Mouse (Mus musculus): ENCODE results near the gene Ppp1r14b. TPM values are rescaled to one million over a fixed set of nuclear protein-coding genes. Genes with fewer than 3 reads are reported as not detected.

Ppp1r14b gene
- polyA plus RNA-seq, 1 experiment from 2014 or later, result 263 TPM

GRCm38 (mm10) chr19:6949951-6950350 lies 24.8 kb upstream of the Ppp1r14b start:
- Histone ChIP-seq H3K27me3 (no peaks in the 10 kb centered on the region), H3K36me3 (peaks cover 6% of the 10 kb centered on the region; the same call in 1 of the 2 replicates), H3K4me2 (replicated peaks) (peak overlapping the region; percentile 94), H3K9me3 (no peaks in the 10 kb centered on the region), H3K9ac (replicated peaks) (peak overlapping the region; percentile 74), H3K4me3 (peak overlapping the region; percentile 63), H3K4me1 (peaks cover 21% of the 10 kb centered on the region), H3K27ac (replicated peaks) (peak overlapping the region; percentile 95)
- 52% methylated on average over 5 of the region's 5 CpGs for WGBS
- ATAC-seq (replicated peaks), result no peak

- peak overlapping the region; percentile 74 for H3K9ac ChIP-seq (replicated peaks)
- peaks cover 3% of the 10 kb centered on the region; the same call in 1 of the 2 replicates for H3K36me3 ChIP-seq
- WGBS, result under 1% methylated on average over 28 of the region's 28 CpGs
- no peaks in the 10 kb centered on the region for H3K27me3 ChIP-seq
- H3K27ac ChIP-seq (replicated peaks), result peak overlapping the region; percentile 95
- H3K4me2 ChIP-seq (replicated peaks), result peak overlapping the region; percentile 94
- H3K4me3 ChIP-seq, result peak overlapping the region; percentile 63
- H3K4me1 ChIP-seq, result peaks cover 21% of the 10 kb centered on the region
- peak; percentile 57 for ATAC-seq (replicated peaks)
- H3K9me3 ChIP-seq, result no peaks in the 10 kb centered on the region
These were observed 24.1 kb upstream of the Ppp1r14b start for GRCm38 (mm10) chr19:6950613-6951153.

- WGBS, result under 1% methylated on average over 35 of the region's 35 CpGs
- H3K4me3 ChIP-seq, result peak overlapping the region; percentile 63
- H3K27me3 ChIP-seq, result no peaks in the 10 kb centered on the region
- H3K9ac ChIP-seq (replicated peaks), result peak overlapping the region; percentile 74
- H3K36me3 ChIP-seq, result peaks cover 2% of the 10 kb centered on the region; the same call in 1 of the 2 replicates
- H3K4me2 ChIP-seq (replicated peaks), result peak overlapping the region; percentile 94
- H3K27ac ChIP-seq (replicated peaks), result peak overlapping the region; percentile 95
- peaks cover 21% of the 10 kb centered on the region for H3K4me1 ChIP-seq
- ATAC-seq (replicated peaks), result peak; percentile 85
- H3K9me3 ChIP-seq, result no peaks in the 10 kb centered on the region
These were observed 23.3 kb upstream of the Ppp1r14b start for GRCm38 (mm10) chr19:6951381-6951968.

GRCm38 (mm10) chr19:6951994-6952711 lies 22.6 kb upstream of the Ppp1r14b start:
- Histone ChIP-seq H3K9me3 (no peaks in the 10 kb centered on the region), H3K4me3 (peak overlapping the region; percentile 63), H3K4me2 (replicated peaks) (peak overlapping the region; percentile 94), H3K27me3 (no peaks in the 10 kb centered on the region), H3K9ac (replicated peaks) (peak overlapping the region; percentile 74), H3K4me1 (peaks cover 21% of the 10 kb centered on the region), H3K36me3 (peaks cover under 1% of the 10 kb centered on the region; the same call in 1 of the 2 replicates), H3K27ac (replicated peaks) (peak overlapping the region; percentile 95)
- WGBS, result 2% methylated on average over 31 of the region's 31 CpGs
- peak; percentile 11 for ATAC-seq (replicated peaks)

GRCm38 (mm10) chr19:6952712-6953037 lies 22.1 kb upstream of the Ppp1r14b start:
- Histone ChIP-seq H3K4me1 (peaks cover 21% of the 10 kb centered on the region), H3K27ac (replicated peaks) (peak overlapping the region; percentile 95), H3K9me3 (no peaks in the 10 kb centered on the region), H3K36me3 (no peaks in the 10 kb centered on the region), H3K27me3 (no peaks in the 10 kb centered on the region), H3K9ac (replicated peaks) (peak overlapping the region; percentile 74), H3K4me2 (replicated peaks) (peak overlapping the region; percentile 94), H3K4me3 (peak overlapping the region; percentile 63)
- 14% methylated on average over 3 of the region's 3 CpGs for WGBS
- ATAC-seq (replicated peaks), result no peak

GRCm38 (mm10) chr19:6954046-6954445 lies 20.7 kb upstream of the Ppp1r14b start:
- Histone ChIP-seq H3K9me3 (no peaks in the 10 kb centered on the region), H3K4me3 (no peak overlapping the region), H3K27me3 (no peaks in the 10 kb centered on the region), H3K36me3 (no peaks in the 10 kb centered on the region), H3K4me2 (replicated peaks) (no peak overlapping the region), H3K4me1 (peaks cover 21% of the 10 kb centered on the region), H3K27ac (replicated peaks) (no peak overlapping the region), H3K9ac (replicated peaks) (no peak overlapping the region)
- 46% methylated on average over 9 of the region's 9 CpGs for WGBS
- no peak for ATAC-seq (replicated peaks)

- no peak for ATAC-seq (replicated peaks)
- Histone ChIP-seq H3K27ac (replicated peaks) (no peak overlapping the region), H3K36me3 (no peaks in the 10 kb centered on the region), H3K4me3 (no peak overlapping the region), H3K4me1 (peaks cover 11% of the 10 kb centered on the region), H3K9ac (replicated peaks) (no peak overlapping the region), H3K4me2 (replicated peaks) (no peak overlapping the region), H3K9me3 (no peaks in the 10 kb centered on the region), H3K27me3 (no peaks in the 10 kb centered on the region)
- WGBS, result 96% methylated on average over 7 of the region's 7 CpGs
These were observed 19.3 kb upstream of the Ppp1r14b start for GRCm38 (mm10) chr19:6955424-6955823.

GRCm38 (mm10) chr19:6956461-6956860 lies 18.3 kb upstream of the Ppp1r14b start:
- H3K4me1 ChIP-seq, result peaks cover 10% of the 10 kb centered on the region
- H3K27ac ChIP-seq (replicated peaks), result no peak overlapping the region
- H3K4me2 ChIP-seq (replicated peaks), result no peak overlapping the region
- H3K9me3 ChIP-seq, result no peaks in the 10 kb centered on the region
- no peaks in the 10 kb centered on the region for H3K27me3 ChIP-seq
- ATAC-seq (replicated peaks), result no peak
- H3K4me3 ChIP-seq, result no peak overlapping the region
- H3K9ac ChIP-seq (replicated peaks), result no peak overlapping the region
- WGBS, result 84% methylated on average over 10 of the region's 10 CpGs
- no peaks in the 10 kb centered on the region for H3K36me3 ChIP-seq

- no peak overlapping the region for H3K27ac ChIP-seq (replicated peaks)
- H3K27me3 ChIP-seq, result peaks cover 12% of the 10 kb centered on the region
- no peaks in the 10 kb centered on the region for H3K36me3 ChIP-seq
- H3K4me1 ChIP-seq, result peaks cover 17% of the 10 kb centered on the region
- H3K4me2 ChIP-seq (replicated peaks), result peak overlapping the region; percentile 46
- no peaks in the 10 kb centered on the region for H3K9me3 ChIP-seq
- H3K9ac ChIP-seq (replicated peaks), result no peak overlapping the region
- H3K4me3 ChIP-seq, result peak overlapping the region; percentile 41
- whole genome bisulfite sequencing, result 14% methylated on average over 15 of the region's 15 CpGs
- no peak for ATAC-seq (replicated peaks)
These were observed 6.1 kb upstream of the Ppp1r14b start for GRCm38 (mm10) chr19:6968491-6969271.

GRCm38 (mm10) chr19:6969291-6969664 lies 5.5 kb upstream of the Ppp1r14b start:
- no peak overlapping the region for H3K27ac ChIP-seq (replicated peaks)
- H3K4me1 ChIP-seq, result peaks cover 21% of the 10 kb centered on the region
- no peaks in the 10 kb centered on the region for H3K36me3 ChIP-seq
- H3K4me3 ChIP-seq, result peak overlapping the region; percentile 41
- no peak for ATAC-seq (replicated peaks)
- 1% methylated on average over 20 of the region's 20 CpGs for WGBS
- H3K9me3 ChIP-seq, result no peaks in the 10 kb centered on the region
- peak overlapping the region; percentile 46 for H3K4me2 ChIP-seq (replicated peaks)
- H3K27me3 ChIP-seq, result peaks cover 12% of the 10 kb centered on the region
- peak overlapping the region; percentile 22 for H3K9ac ChIP-seq (replicated peaks)

- no peaks in the 10 kb centered on the region for H3K9me3 ChIP-seq
- H3K27me3 ChIP-seq, result peaks cover 12% of the 10 kb centered on the region
- H3K9ac ChIP-seq (replicated peaks), result peak overlapping the region; percentile 22
- peak overlapping the region; percentile 46 for H3K4me2 ChIP-seq (replicated peaks)
- H3K4me3 ChIP-seq, result peak overlapping the region; percentile 41
- 0 out of 2 replicates have a peak, but pooled peaks have one; percentile 9 for ATAC-seq (replicated peaks)
- H3K36me3 ChIP-seq, result no peaks in the 10 kb centered on the region
- WGBS, result 1% methylated on average over 45 of the region's 55 CpGs
- no peak overlapping the region for H3K27ac ChIP-seq (replicated peaks)
- peaks cover 21% of the 10 kb centered on the region for H3K4me1 ChIP-seq
These were observed 4.9 kb upstream of the Ppp1r14b start for GRCm38 (mm10) chr19:6969665-6970381.

Measured in forebrain, embryonic 15.5 days (tissue).